ENCODE assay signal across 8 mouse cellular contexts in genomic region chr17:5923281-5923680, GRCm38 (mm10). TPM values are rescaled to one million over a fixed set of nuclear protein-coding genes. Genes with fewer than 3 reads are reported as not detected.
A peak's percentile ranks its signal among the peaks of the same experiment; 100 is the strongest.
DNase-seq lines count a peak whose midpoint lies in the region; ATAC-seq and TF ChIP-seq lines count a peak whose summit lies in the region.

No protein-coding gene starts in this region.

- H3K4me3 ChIP-seq in liver, adult 2 months (ENCODE audit: insufficient read depth, low read depth, low read length): no peak overlapping the region
- H3K4me3 ChIP-seq in liver, embryonic 11.5 days (ENCODE audit: low read depth, low read length): no peak overlapping the region
- no peak overlapping the region for H3K4me3 ChIP-seq in stomach, postnatal 0 days (ENCODE audit: low read depth, low read length)

- no peaks in the 10 kb centered on the region for H3K79me2 ChIP-seq in liver, adult 2 months (ENCODE audit: control insufficient read depth, insufficient read depth, low read length)

- TF ChIP-seq EP300 in stomach, postnatal 0 days (optimal IDR thresholded peaks at IDR 0.05): no peak

- no peak overlapping the region for H3K9ac ChIP-seq in liver, adult 2 months (ENCODE audit: low read depth, low read length)
- no peak overlapping the region for H3K9ac ChIP-seq in liver, embryonic 11.5 days (ENCODE audit: low read depth, low read length)
- H3K9ac ChIP-seq in stomach, postnatal 0 days (ENCODE audit: low read length): no peak overlapping the region

- H3K27ac ChIP-seq in liver, adult 2 months (replicated peaks; ENCODE audit: insufficient read depth, low read depth, low read length): no peak overlapping the region
- no peak overlapping the region for H3K27ac ChIP-seq in liver, embryonic 11.5 days (ENCODE audit: low read depth, low read length)
- no peak overlapping the region for H3K27ac ChIP-seq in stomach, postnatal 0 days (replicated peaks)

- H3K9me3 ChIP-seq in liver, embryonic 11.5 days (ENCODE audit: control insufficient read depth, low read length): no peaks in the 10 kb centered on the region
- H3K9me3 ChIP-seq in stomach, postnatal 0 days (ENCODE audit: control insufficient read depth, low read length): no peaks in the 10 kb centered on the region

- no peak for TF ChIP-seq POLR2A in liver, adult 2 months (IDR thresholded peaks at IDR 0.05; ENCODE audit: extremely low read depth, insufficient read depth, low read length)

- no peak for ATAC-seq in cerebellum, adult (ENCODE audit: insufficient number of reproducible peaks, low FRiP score, low TSS enrichment)
- no peak for ATAC-seq in liver, embryonic 11.5 days (replicated peaks; ENCODE audit: low FRiP score)
- ATAC-seq in stomach, postnatal 0 days (ENCODE audit: low FRiP score, low TSS enrichment): peak; percentile 43; the same call in 1 of the 2 replicates

- 84% methylated on average over 9 of the region's 9 CpGs for WGBS in liver, adult 2 months
- WGBS in liver, embryonic 11.5 days: 81% methylated on average over 9 of the region's 9 CpGs
- 75% methylated on average over 9 of the region's 9 CpGs for WGBS in stomach, postnatal 0 days

- no peaks in the 10 kb centered on the region for H3K4me1 ChIP-seq in liver, adult 2 months (ENCODE audit: control insufficient read depth, insufficient read depth, low read length)
- H3K4me1 ChIP-seq in liver, embryonic 11.5 days (replicated peaks; ENCODE audit: control insufficient read depth, insufficient read depth, low read length): peaks cover 14% of the 10 kb centered on the region
- H3K4me1 ChIP-seq in stomach, postnatal 0 days (replicated peaks; ENCODE audit: control insufficient read depth, insufficient read depth): no peaks in the 10 kb centered on the region

- TF ChIP-seq CTCF in liver, adult 2 months (IDR thresholded peaks at IDR 0.05; ENCODE audit: low read depth, low read length): peak; percentile 59
- peak; percentile 78 for TF ChIP-seq CTCF in stomach, postnatal 0 days (IDR thresholded peaks at IDR 0.05; ENCODE audit: low read depth)

- peak; percentile 19 to 36 for DNase-seq in cerebellum, adult 18-20 months
- DNase-seq in liver, adult 2 months (ENCODE audit: extremely low read depth, low read depth, low spot score): no peak
- DNase-seq in liver, embryonic 11.5 days (ENCODE audit: low spot score): no peak
- peak; percentile 66 for DNase-seq in brain, adult 2 months (ENCODE audit: low read depth, low spot score)
- peak; percentile 44 to 47 for DNase-seq in layer of hippocampus, postnatal 36 days
- DNase-seq in stomach, postnatal 0 days (ENCODE audit: low spot score): peak; percentile 40
- DNase-seq in spleen, postnatal 4 days (ENCODE audit: low spot score in 2 of 2): no peak

- H3K4me2 ChIP-seq in liver, embryonic 11.5 days: no peak overlapping the region
- H3K4me2 ChIP-seq in stomach, postnatal 0 days (replicated peaks; ENCODE audit: low read depth): no peak overlapping the region

- H3K36me3 ChIP-seq in liver, adult 2 months (ENCODE audit: control insufficient read depth, insufficient read depth, low read length): peaks cover 36% of the 10 kb centered on the region
- H3K36me3 ChIP-seq in liver, embryonic 11.5 days (ENCODE audit: control insufficient read depth, insufficient read depth, low read length): peaks cover 22% of the 10 kb centered on the region
- peaks cover 30% of the 10 kb centered on the region for H3K36me3 ChIP-seq in stomach, postnatal 0 days (ENCODE audit: control insufficient read depth, insufficient read depth, low read length)

- H3K27me3 ChIP-seq in liver, adult 2 months (ENCODE audit: control insufficient read depth, insufficient read depth, low read length): no peaks in the 10 kb centered on the region
- no peaks in the 10 kb centered on the region for H3K27me3 ChIP-seq in liver, embryonic 11.5 days (replicated peaks; ENCODE audit: control insufficient read depth, insufficient read depth, low read length)
- H3K27me3 ChIP-seq in stomach, postnatal 0 days (ENCODE audit: control insufficient read depth, insufficient read depth, low read length): no peaks in the 10 kb centered on the region

RNA-seq across cellular contexts. Expression of gene Synj2, which starts 17.8 kb away (rescaled TPM):
- total RNA-seq in liver, adult 2 months (2014; rRNA removed): 3.0 and 3.7 TPM in 2 replicates
- polyA plus RNA-seq in liver, adult 2 months (2012; rRNA removed): 0.66 and 1.2 TPM in 2 replicates
- 2.2 TPM in 2 replicates for polyA plus RNA-seq in liver, embryonic 11.5 days (2014; fragmentation: Nextera tagmentation; extraction: Ambion mirVana)
- 10 to 100 TPM; 64.0 to 66.9 TPM for total RNA-seq in layer of hippocampus, postnatal 36 days (2021)
- polyA plus RNA-seq in stomach, postnatal 0 days (2015; fragmentation: Nextera tagmentation; extraction: Ambion mirVana): 3.2 and 3.3 TPM in 2 replicates

Comparison
In these comparisons a context has a peak if more than half of its experiments do, and no peak if none do; other contexts are left out.
1. DNase-seq: peak in cerebellum, adult 18-20 months (2 of 2), brain, adult 2 months (single experiment), layer of hippocampus, postnatal 36 days (2 of 2) and stomach, postnatal 0 days (single experiment); none in liver, adult 2 months (single experiment), liver, embryonic 11.5 days (single experiment) and spleen, postnatal 4 days (0 of 2).